Mouse (Mus musculus): ENCODE measurements around the gene Asb14. TPM values are rescaled to one million over a fixed set of nuclear protein-coding genes. Genes with fewer than 3 reads are reported as not detected.

The Asb14 gene
- polyA plus RNA-seq, 1 experiment from 2014 or later = 0.11 TPM

DNA sequence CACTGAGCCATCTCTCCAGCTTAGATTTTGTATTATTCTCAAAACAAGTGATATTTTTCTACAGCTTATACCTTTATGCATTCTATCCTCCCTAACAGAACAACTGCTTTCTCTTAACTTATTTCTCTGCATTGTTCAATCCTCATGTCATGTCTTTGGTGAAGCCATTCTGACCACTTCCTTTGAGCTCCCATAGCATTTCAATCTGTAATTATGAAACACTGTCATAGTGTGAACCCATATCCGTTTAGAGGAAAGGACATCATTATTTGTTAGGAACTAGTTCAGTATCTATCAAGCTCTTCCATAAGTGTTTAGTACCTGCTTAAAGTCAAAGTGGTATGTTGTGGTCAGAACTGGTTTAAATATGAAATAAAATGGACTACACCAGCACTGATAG, 66.2 kb downstream of the Asb14 start:
- 81% methylated on average over 1 of the region's 1 CpGs for WGBS
- Histone ChIP-seq H3K9ac (no peak overlapping the region), H3K4me3 (replicated peaks) (no peak overlapping the region), H3K27ac (replicated peaks) (no peak overlapping the region), H3K27me3 (no peaks in the 10 kb centered on the region), H3K4me2 (replicated peaks) (no peak overlapping the region), H3K9me3 (replicated peaks) (no peaks in the 10 kb centered on the region), H3K4me1 (no peaks in the 10 kb centered on the region), H3K36me3 (peaks cover 16% of the 10 kb centered on the region; the same call in 1 of the 2 replicates)
- ATAC-seq (ENCODE audit: insufficient number of reproducible peaks, low FRiP score, low TSS enrichment, low read depth) = no peak

Other genes starting within 250 kb of the Asb14 start
- 10.1 and 10.7 TPM in 2 replicates for gene Pde12, start 224.7 kb upstream of the Asb14 start, polyA plus RNA-seq (2015; fragmentation: Nextera tagmentation; extraction: Ambion mirVana)
- gene Dnah12, start 201.3 kb upstream of the Asb14 start, polyA plus RNA-seq (2015; fragmentation: Nextera tagmentation; extraction: Ambion mirVana) = 0.67 and 1.0 TPM in 2 replicates
- 39.3 and 47.7 TPM in 2 replicates for gene Appl1, start 76.7 kb downstream of the Asb14 start, polyA plus RNA-seq (2015; fragmentation: Nextera tagmentation; extraction: Ambion mirVana)
- 0.28 and 0.39 TPM in 2 replicates for gene Hesx1, start 99.9 kb downstream of the Asb14 start, polyA plus RNA-seq (2015; fragmentation: Nextera tagmentation; extraction: Ambion mirVana)
- gene Il17rd, start 144.4 kb downstream of the Asb14 start, polyA plus RNA-seq (2015; fragmentation: Nextera tagmentation; extraction: Ambion mirVana) = 3.9 and 4.4 TPM in 2 replicates
- 16.2 and 17.1 TPM in 2 replicates for gene Arhgef3, start 220.3 kb downstream of the Asb14 start, polyA plus RNA-seq (2015; fragmentation: Nextera tagmentation; extraction: Ambion mirVana)